Mouse (Mus musculus): ENCODE measurements around the gene Cblc. TPM values are rescaled to one million over a fixed set of nuclear protein-coding genes. Genes with fewer than 3 reads are reported as not detected.

The Cblc gene
- polyA plus RNA-seq, 2 experiments, result 5.9 to 8.6 TPM

- ATAC-seq (ENCODE audit: low FRiP score, low read depth) (no peak), DNase-seq (ENCODE audit: low spot score) (no peak)
- no peaks in the 10 kb centered on the region for H3K36me3 ChIP-seq (ENCODE audit: control insufficient read depth, insufficient read depth, low read length)
- H3K4me1 ChIP-seq (ENCODE audit: control insufficient read depth, insufficient read depth, low read length), result no peaks in the 10 kb centered on the region
- no peak overlapping the region for H3K9ac ChIP-seq (ENCODE audit: low read depth, low read length, severe bottlenecking)
- H3K4me3 ChIP-seq (replicated peaks; ENCODE audit: low read length), result no peak overlapping the region
- TF ChIP-seq POLR2A (IDR thresholded peaks at IDR 0.05; ENCODE audit: borderline replicate concordance, extremely low read depth, insufficient read depth, insufficient read length), result no peak
- H3K27me3 ChIP-seq (ENCODE audit: control insufficient read depth, insufficient read depth, low read length), result no peaks in the 10 kb centered on the region
- H3K4me2 ChIP-seq (replicated peaks; ENCODE audit: low read depth, low read length, severe bottlenecking), result no peak overlapping the region
- no peak overlapping the region for H3K27ac ChIP-seq (replicated peaks; ENCODE audit: low read depth, low read length)
- 86% methylated on average over 7 of the region's 7 CpGs for WGBS
- no peaks in the 10 kb centered on the region for H3K9me3 ChIP-seq (ENCODE audit: control insufficient read depth, low read length)
These were observed 14.9 kb downstream of the Cblc start for GRCm38 (mm10) chr7:19781741-19782140.

- no peaks in the 10 kb centered on the region for H3K4me1 ChIP-seq (ENCODE audit: control insufficient read depth, insufficient read depth, low read length)
- no peak for TF ChIP-seq POLR2A (IDR thresholded peaks at IDR 0.05; ENCODE audit: borderline replicate concordance, extremely low read depth, insufficient read depth, insufficient read length)
- no peak overlapping the region for H3K4me2 ChIP-seq (replicated peaks; ENCODE audit: low read depth, low read length, severe bottlenecking)
- no peak for DNase-seq (ENCODE audit: low spot score)
- H3K27ac ChIP-seq (replicated peaks; ENCODE audit: low read depth, low read length), result no peak overlapping the region
- no peak overlapping the region for H3K4me3 ChIP-seq (replicated peaks; ENCODE audit: low read length)
- H3K36me3 ChIP-seq (ENCODE audit: control insufficient read depth, insufficient read depth, low read length), result no peaks in the 10 kb centered on the region
- H3K9ac ChIP-seq (ENCODE audit: low read depth, low read length, severe bottlenecking), result no peak overlapping the region
- H3K9me3 ChIP-seq (ENCODE audit: control insufficient read depth, low read length), result no peaks in the 10 kb centered on the region
- no peak for ATAC-seq (ENCODE audit: low FRiP score, low read depth)
- H3K27me3 ChIP-seq (ENCODE audit: control insufficient read depth, insufficient read depth, low read length), result no peaks in the 10 kb centered on the region
- WGBS, result 72% methylated on average over 4 of the region's 4 CpGs
These were observed 16.7 kb downstream of the Cblc start for GRCm38 (mm10) chr7:19779903-19780302.

GRCm38 (mm10) chr7:19778645-19779044, 18.0 kb downstream of the Cblc start:
- no peak overlapping the region for H3K27ac ChIP-seq (replicated peaks; ENCODE audit: low read depth, low read length)
- no peaks in the 10 kb centered on the region for H3K4me1 ChIP-seq (ENCODE audit: control insufficient read depth, insufficient read depth, low read length)
- no peak for TF ChIP-seq POLR2A (IDR thresholded peaks at IDR 0.05; ENCODE audit: borderline replicate concordance, extremely low read depth, insufficient read depth, insufficient read length)
- peak; percentile 46 for DNase-seq (ENCODE audit: low spot score)
- ATAC-seq (ENCODE audit: low FRiP score, low read depth), result no peak
- WGBS, result 85% methylated on average over 8 of the region's 8 CpGs
- no peaks in the 10 kb centered on the region for H3K27me3 ChIP-seq (ENCODE audit: control insufficient read depth, insufficient read depth, low read length)
- no peak overlapping the region for H3K4me2 ChIP-seq (replicated peaks; ENCODE audit: low read depth, low read length, severe bottlenecking)
- no peak overlapping the region for H3K9ac ChIP-seq (ENCODE audit: low read depth, low read length, severe bottlenecking)
- no peaks in the 10 kb centered on the region for H3K9me3 ChIP-seq (ENCODE audit: control insufficient read depth, low read length)
- no peaks in the 10 kb centered on the region for H3K36me3 ChIP-seq (ENCODE audit: control insufficient read depth, insufficient read depth, low read length)
- no peak overlapping the region for H3K4me3 ChIP-seq (replicated peaks; ENCODE audit: low read length)

GRCm38 (mm10) chr7:19777049-19777723, 19.4 kb downstream of the Cblc start:
- ATAC-seq (ENCODE audit: low FRiP score, low read depth) (peak; percentile 72), DNase-seq (ENCODE audit: low spot score) (peak; percentile 52)
- H3K36me3 ChIP-seq (ENCODE audit: control insufficient read depth, insufficient read depth, low read length), result no peaks in the 10 kb centered on the region
- no peaks in the 10 kb centered on the region for H3K9me3 ChIP-seq (ENCODE audit: control insufficient read depth, low read length)
- H3K27ac ChIP-seq (replicated peaks; ENCODE audit: low read depth, low read length), result no peak overlapping the region
- TF ChIP-seq POLR2A (IDR thresholded peaks at IDR 0.05; ENCODE audit: borderline replicate concordance, extremely low read depth, insufficient read depth, insufficient read length), result no peak
- no peaks in the 10 kb centered on the region for H3K4me1 ChIP-seq (ENCODE audit: control insufficient read depth, insufficient read depth, low read length)
- H3K4me2 ChIP-seq (replicated peaks; ENCODE audit: low read depth, low read length, severe bottlenecking), result no peak overlapping the region
- H3K9ac ChIP-seq (ENCODE audit: low read depth, low read length, severe bottlenecking), result no peak overlapping the region
- H3K27me3 ChIP-seq (ENCODE audit: control insufficient read depth, insufficient read depth, low read length), result no peaks in the 10 kb centered on the region
- H3K4me3 ChIP-seq (replicated peaks; ENCODE audit: low read length), result no peak overlapping the region
- 87% methylated on average over 11 of the region's 11 CpGs for WGBS

GRCm38 (mm10) chr7:19771682-19772081, 24.9 kb downstream of the Cblc start:
- H3K36me3 ChIP-seq (ENCODE audit: control insufficient read depth, insufficient read depth, low read length), result no peaks in the 10 kb centered on the region
- H3K9me3 ChIP-seq (ENCODE audit: control insufficient read depth, low read length), result no peaks in the 10 kb centered on the region
- no peak overlapping the region for H3K27ac ChIP-seq (replicated peaks; ENCODE audit: low read depth, low read length)
- WGBS, result 52% methylated on average over 4 of the region's 4 CpGs
- DNase-seq (ENCODE audit: low spot score) (no peak), ATAC-seq (ENCODE audit: low FRiP score, low read depth) (no peak)
- no peak for TF ChIP-seq POLR2A (IDR thresholded peaks at IDR 0.05; ENCODE audit: borderline replicate concordance, extremely low read depth, insufficient read depth, insufficient read length)
- no peak overlapping the region for H3K9ac ChIP-seq (ENCODE audit: low read depth, low read length, severe bottlenecking)
- H3K4me3 ChIP-seq (replicated peaks; ENCODE audit: low read length), result peak overlapping the region; percentile 46; the same call in 1 of the 2 replicates
- H3K27me3 ChIP-seq (ENCODE audit: control insufficient read depth, insufficient read depth, low read length), result no peaks in the 10 kb centered on the region
- H3K4me2 ChIP-seq (replicated peaks; ENCODE audit: low read depth, low read length, severe bottlenecking), result no peak overlapping the region
- H3K4me1 ChIP-seq (ENCODE audit: control insufficient read depth, insufficient read depth, low read length), result peaks cover 23% of the 10 kb centered on the region

Measured in limb, embryonic 14.5 days (tissue).